Mouse (Mus musculus) stomach, embryonic 15.5 days (tissue): ENCODE measurements around the gene Efna2. TPM values are rescaled to one million over a fixed set of nuclear protein-coding genes. Genes with fewer than 3 reads are reported as not detected.

Experiments
- ATAC-seq: fragments of 200-750 bp; cut with Nextera tagmentation; 2 replicates; pipeline ENCODE4 v1.8.0; 2017; ENCODE audit warnings: low read depth, moderate number of reproducible peaks, moderate TSS enrichment; ENCODE audit not compliant: insufficient read depth, low FRiP score
- H3K27ac ChIP-seq: fragments of 300-500 bp; sonication (generic); 2 replicates; pipeline ENCODE4 v1.5.1; 2015; ENCODE audit warnings: mild to moderate bottlenecking, inconsistent platforms
- H3K27me3 ChIP-seq: fragments of 300-500 bp; sonication (generic); replicated peaks from 2 replicates; pipeline ENCODE4 v1.6.1; 2015; ENCODE audit warnings: inconsistent platforms
- H3K36me3 ChIP-seq: fragments of 300-500 bp; sonication (generic); 2 replicates; pipeline ENCODE4 v1.6.1; 2015; ENCODE audit warnings: inconsistent platforms
- H3K4me1 ChIP-seq: fragments of 300-500 bp; sonication (generic); 2 replicates; pipeline ENCODE4 v1.6.1; 2015; ENCODE audit warnings: inconsistent platforms
- H3K4me2 ChIP-seq: fragments of 300-500 bp; sonication (generic); 2 replicates; pipeline ENCODE4 v1.6.1; 2015; ENCODE audit warnings: mild to moderate bottlenecking, inconsistent platforms
- H3K4me3 ChIP-seq: fragments of 300-500 bp; sonication (generic); replicated peaks from 2 replicates; pipeline ENCODE4 v1.5.1; 2015; ENCODE audit warnings: inconsistent platforms
- H3K9ac ChIP-seq: fragments of 300-500 bp; sonication (generic); 2 replicates; pipeline ENCODE4 v1.6.1; 2015; ENCODE audit warnings: inconsistent platforms
- H3K9me3 ChIP-seq: fragments of 300-500 bp; sonication (generic); 2 replicates; pipeline ENCODE4 v1.6.1; 2016; ENCODE audit warnings: inconsistent platforms
- WGBS: fragments of 180-500 bp; shearing (Covaris S2); methylation state at CpG from one replicate; pipeline ENCODE4 v1.1.7; 2015; 5-methylcytosine and 5-hydroxymethylcytosine counted together
- polyA plus RNA-seq: library from polyadenylated mRNA; unstranded; fragments of >200 nt; fragmentation: Nextera tagmentation; extraction: Ambion mirVana; gene quantifications from 2 replicates; pipeline ENCODE4 v1.2.1, GENCODE M21; 2015

Efna2 gene
- polyA plus RNA-seq, 1 experiment from 2014 or later = 15.7 TPM

DNA sequence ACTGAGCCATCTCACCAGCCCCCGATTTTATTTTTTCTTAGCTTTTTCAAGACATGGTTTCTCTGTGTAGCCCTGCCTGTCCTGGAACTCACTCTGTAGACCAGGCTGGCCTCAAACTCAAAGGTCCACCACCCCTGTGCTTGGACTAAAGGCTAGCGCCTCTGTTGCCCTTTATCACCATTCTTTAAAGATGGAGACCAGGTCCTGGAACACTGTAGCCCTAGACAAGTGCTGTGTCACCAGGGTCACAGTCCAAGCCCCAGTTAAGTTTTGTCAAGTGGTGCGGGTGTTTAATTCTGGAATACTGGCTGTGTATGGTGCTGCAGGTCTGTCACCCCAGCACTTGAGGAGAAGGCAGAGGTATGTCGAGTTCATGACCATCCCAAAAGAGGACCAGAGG lies 57.7 kb downstream of the Efna2 start:
- Histone ChIP-seq H3K27me3 (no peaks in the 10 kb centered on the region), H3K36me3 (peaks cover 93% of the 10 kb centered on the region), H3K9me3 (no peaks in the 10 kb centered on the region), H3K4me3 (no peak overlapping the region), H3K4me1 (0 out of 2 replicates have a peak, but pooled peaks cover 5% of the 10 kb centered on the region), H3K4me2 (no peak overlapping the region), H3K27ac (no peak overlapping the region), H3K9ac (no peak overlapping the region)
- ATAC-seq = no peak
- WGBS = 85% methylated on average over 4 of the region's 4 CpGs

DNA sequence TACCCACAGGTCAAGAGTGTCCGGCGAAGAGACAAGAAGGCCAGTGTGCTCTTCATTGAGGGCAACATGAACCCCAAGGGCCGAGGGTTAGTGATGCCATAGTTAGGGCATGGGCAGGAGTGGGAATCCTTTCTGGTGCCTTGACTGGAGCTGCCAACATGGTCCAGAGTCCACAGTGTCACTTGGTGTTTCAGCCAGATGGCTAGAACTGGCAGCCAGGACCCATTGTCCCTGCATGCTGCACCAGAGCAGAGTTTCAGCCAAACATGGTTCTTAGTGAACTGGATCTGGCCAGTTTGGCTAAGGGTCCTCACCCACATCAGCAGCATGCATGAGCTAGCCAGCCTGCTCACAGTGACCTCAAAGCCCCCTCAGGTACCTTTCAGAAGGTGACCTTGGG lies 59.0 kb downstream of the Efna2 start:
- Histone ChIP-seq H3K4me2 (no peak overlapping the region), H3K9me3 (no peaks in the 10 kb centered on the region), H3K4me3 (no peak overlapping the region), H3K27me3 (no peaks in the 10 kb centered on the region), H3K36me3 (peaks cover 91% of the 10 kb centered on the region), H3K4me1 (no peaks in the 10 kb centered on the region), H3K27ac (no peak overlapping the region), H3K9ac (no peak overlapping the region)
- ATAC-seq = no peak
- 92% methylated on average over 3 of the region's 3 CpGs for WGBS

Other genes starting within 250 kb of the Efna2 start
- gene Wdr18, start 219.3 kb upstream of the Efna2 start, polyA plus RNA-seq = 86.0 and 86.2 TPM in 2 replicates
- gene Grin3b, start 208.8 kb upstream of the Efna2 start, polyA plus RNA-seq = 0.27 and 0.34 TPM in 2 replicates
- 20.6 and 21.3 TPM in 2 replicates for gene Tmem259, start 195.2 kb upstream of the Efna2 start, polyA plus RNA-seq
- gene Cnn2, start 190.9 kb upstream of the Efna2 start, polyA plus RNA-seq = 274 and 279 TPM in 2 replicates
- 4.2 and 4.8 TPM in 2 replicates for gene Abca7, start 183.0 kb upstream of the Efna2 start, polyA plus RNA-seq
- 9.1 and 10.0 TPM in 2 replicates for gene Arhgap45, start 162.8 kb upstream of the Efna2 start, polyA plus RNA-seq
- 188 and 199 TPM in 2 replicates for gene Polr2e, start 139.7 kb upstream of the Efna2 start, polyA plus RNA-seq
- 500 and 567 TPM in 2 replicates for gene Gpx4, start 132.3 kb upstream of the Efna2 start, polyA plus RNA-seq
- 14.8 and 15.9 TPM in 2 replicates for gene Sbno2, start 73.9 kb upstream of the Efna2 start, polyA plus RNA-seq
- 16.9 and 19.2 TPM in 2 replicates for gene Stk11, start 63.7 kb upstream of the Efna2 start, polyA plus RNA-seq
- 544 and 602 TPM in 2 replicates for gene Atp5d, start 40.9 kb upstream of the Efna2 start, polyA plus RNA-seq
- 5.1 and 6.7 TPM in 2 replicates for gene Cbarp, start 38.6 kb upstream of the Efna2 start, polyA plus RNA-seq
- gene Midn, start 31.2 kb upstream of the Efna2 start, polyA plus RNA-seq = 16.0 and 19.8 TPM in 2 replicates
- 90.3 and 103 TPM in 2 replicates for gene Cirbp, start 13.5 kb upstream of the Efna2 start, polyA plus RNA-seq
- gene 1600002K03Rik, start 6.5 kb upstream of the Efna2 start, polyA plus RNA-seq = 17.5 and 19.7 TPM in 2 replicates
- 58.6 and 66.5 TPM in 2 replicates for gene Mum1, start 47.0 kb downstream of the Efna2 start, polyA plus RNA-seq
- 326 and 364 TPM in 2 replicates for gene Ndufs7, start 69.6 kb downstream of the Efna2 start, polyA plus RNA-seq
- 111 and 148 TPM in 2 replicates for gene Gamt, start 81.5 kb downstream of the Efna2 start, polyA plus RNA-seq
- gene Dazap1, start 82.0 kb downstream of the Efna2 start, polyA plus RNA-seq = 62.4 and 66.4 TPM in 2 replicates
- gene Rps15, start 113.0 kb downstream of the Efna2 start, polyA plus RNA-seq = 904 and 948 TPM in 2 replicates
- 5.0 and 5.2 TPM in 2 replicates for gene Apc2, start 116.5 kb downstream of the Efna2 start, polyA plus RNA-seq
- gene 2310011J03Rik, start 141.1 kb downstream of the Efna2 start, polyA plus RNA-seq = 40.5 and 46.4 TPM in 2 replicates
- 4.8 and 5.4 TPM in 2 replicates for gene Pcsk4, start 150.0 kb downstream of the Efna2 start, polyA plus RNA-seq
- 44.5 and 51.2 TPM in 2 replicates for gene Reep6, start 150.5 kb downstream of the Efna2 start, polyA plus RNA-seq
- 13.7 and 17.0 TPM in 2 replicates for gene Adamtsl5, start 168.9 kb downstream of the Efna2 start, polyA plus RNA-seq
- 0.30 and 0.67 TPM in 2 replicates for gene Plk5, start 177.0 kb downstream of the Efna2 start, polyA plus RNA-seq
- 7.8 and 8.7 TPM in 2 replicates for gene Mex3d, start 208.2 kb downstream of the Efna2 start, polyA plus RNA-seq
- gene Mbd3, start 220.1 kb downstream of the Efna2 start, polyA plus RNA-seq = 204 and 216 TPM in 2 replicates
- 724 and 753 TPM in 2 replicates for gene Uqcr11, start 227.3 kb downstream of the Efna2 start, polyA plus RNA-seq